Mouse (Mus musculus): ENCODE results near the gene Sh3bp5.

Sh3bp5 gene

GRCm38 (mm10) chr14:31392300-31392699, 43.6 kb downstream of the Sh3bp5 start:
- no peak for DNase-seq

GRCm38 (mm10) chr14:31389421-31390147, 46.3 kb downstream of the Sh3bp5 start:
- DNase-seq = no peak

GRCm38 (mm10) chr14:31388086-31388872, 47.6 kb downstream of the Sh3bp5 start:
- DNase-seq = no peak

- peak; percentile 44 for DNase-seq
Measured at GRCm38 (mm10) chr14:31387301-31387981, 48.4 kb downstream of the Sh3bp5 start.

GRCm38 (mm10) chr14:31385977-31386697, 49.7 kb downstream of the Sh3bp5 start:
- peak; percentile 93 for DNase-seq

- DNase-seq = no peak
Measured at GRCm38 (mm10) chr14:31385406-31385805, 50.5 kb downstream of the Sh3bp5 start.

GRCm38 (mm10) chr14:31384366-31385323, 51.2 kb downstream of the Sh3bp5 start:
- DNase-seq = peak; percentile 84

- DNase-seq = no peak
Measured at GRCm38 (mm10) chr14:31383470-31384050, 52.3 kb downstream of the Sh3bp5 start.

GRCm38 (mm10) chr14:31382276-31382675, 53.6 kb downstream of the Sh3bp5 start:
- no peak for DNase-seq

- no peak for DNase-seq
Measured at GRCm38 (mm10) chr14:31376331-31376730, 59.5 kb downstream of the Sh3bp5 start.

GRCm38 (mm10) chr14:31374390-31374789, 61.5 kb downstream of the Sh3bp5 start:
- no peak for DNase-seq

- no peak for DNase-seq
Measured at GRCm38 (mm10) chr14:31369377-31369776, 66.5 kb downstream of the Sh3bp5 start.

- no peak for DNase-seq
Measured at GRCm38 (mm10) chr14:31367951-31368350, 67.9 kb downstream of the Sh3bp5 start.

GRCm38 (mm10) chr14:31365350-31365749, 70.5 kb downstream of the Sh3bp5 start:
- peak; percentile 88 for DNase-seq

GRCm38 (mm10) chr14:31364589-31364988, 71.3 kb downstream of the Sh3bp5 start:
- DNase-seq = no peak

GRCm38 (mm10) chr14:31362236-31362635, 73.6 kb downstream of the Sh3bp5 start:
- DNase-seq = no peak

- DNase-seq = no peak
Measured at GRCm38 (mm10) chr14:31345367-31345766, 90.5 kb downstream of the Sh3bp5 start.

GRCm38 (mm10) chr14:31343241-31343640, 92.6 kb downstream of the Sh3bp5 start:
- no peak for DNase-seq

- DNase-seq = no peak
Measured at GRCm38 (mm10) chr14:31337947-31338346, 97.9 kb downstream of the Sh3bp5 start.

GRCm38 (mm10) chr14:31337406-31337805, 98.5 kb downstream of the Sh3bp5 start:
- no peak for DNase-seq

All from kidney, postnatal 10 days (tissue).